9 mouse cellular contexts compared by ENCODE assay signal in the genomic region with DNA sequence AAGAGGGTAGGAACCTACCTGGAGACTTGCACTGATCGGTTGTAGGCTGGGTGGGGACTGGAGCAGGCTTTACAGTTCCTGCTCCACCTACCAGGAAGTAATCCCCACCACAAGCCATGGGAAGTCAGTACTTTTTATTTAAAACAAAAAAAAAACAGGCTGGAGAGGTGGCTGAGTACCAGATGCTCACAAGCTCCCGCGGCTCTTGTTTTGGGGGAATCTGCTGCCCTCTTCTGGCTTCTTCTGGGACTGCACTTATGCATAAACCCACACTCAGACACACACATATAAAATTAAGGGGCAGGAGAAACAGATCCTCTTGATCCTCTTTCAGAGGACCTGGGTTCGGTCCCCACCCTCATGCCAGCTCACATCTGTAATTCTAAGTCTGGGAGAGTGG. TPM values are rescaled to one million over a fixed set of nuclear protein-coding genes. Genes with fewer than 3 reads are reported as not detected.
A peak's percentile ranks its signal among the peaks of the same experiment; 100 is the strongest.
DNase-seq lines count a peak whose midpoint lies in the region; ATAC-seq and TF ChIP-seq lines count a peak whose summit lies in the region.
"Had no signal": no experiment of that assay in that cellular context is flagged by ENCODE, and none has a peak within 500 bp of the region (broad histone marks: within the 10 kb centered on the region; RNA-seq: fewer than 3 reads in every experiment).

No protein-coding gene starts in this region.

- peak; percentile 62 for DNase-seq in forebrain, embryonic 11.5 days (ENCODE audit: low spot score)
- no peak for DNase-seq in forebrain, embryonic 10.5 days (ENCODE audit: extremely low spot score, low spot score)
- DNase-seq in left cerebral cortex, postnatal 4 days = peak; percentile 34
- no peak for DNase-seq in left cerebral cortex, adult 9 months (ENCODE audit: low spot score in 2 of 2)
- peak; percentile 27 for DNase-seq in adrenal gland, postnatal 25 days
- DNase-seq in lung, embryonic 14.5 days = peak; percentile 47
- DNase-seq in yolk sac, embryonic 10.5 days (ENCODE audit: low spot score) = no peak

- no peak overlapping the region for H3K9ac ChIP-seq in forebrain, embryonic 11.5 days (ENCODE audit: low read length)
- no peak overlapping the region for H3K9ac ChIP-seq in lung, embryonic 14.5 days
- H3K9ac ChIP-seq: heart, embryonic 15.5 days had no signal

- 74% methylated on average over 4 of the region's 4 CpGs for WGBS in forebrain, embryonic 11.5 days
- WGBS in forebrain, embryonic 10.5 days = 79% methylated on average over 4 of the region's 4 CpGs
- WGBS in lung, embryonic 14.5 days = 87% methylated on average over 4 of the region's 4 CpGs

- no peak overlapping the region for H3K4me3 ChIP-seq in forebrain, embryonic 11.5 days (ENCODE audit: low read depth, low read length)
- no peak overlapping the region for H3K4me3 ChIP-seq in forebrain, embryonic 10.5 days
- H3K4me3 ChIP-seq in lung, embryonic 14.5 days (ENCODE audit: low read depth, low read length) = no peak overlapping the region
- H3K4me3 ChIP-seq: heart, embryonic 15.5 days had no signal

- no peaks in the 10 kb centered on the region; the same call in 1 of the 2 replicates for H3K9me3 ChIP-seq in forebrain, embryonic 11.5 days (ENCODE audit: control insufficient read depth, low read length)
- peaks cover 5% of the 10 kb centered on the region; the same call in 1 of the 2 replicates for H3K9me3 ChIP-seq in forebrain, embryonic 10.5 days
- peaks cover 4% of the 10 kb centered on the region; the same call in 1 of the 2 replicates for H3K9me3 ChIP-seq in lung, embryonic 14.5 days (ENCODE audit: low read depth, low read length)
- H3K9me3 ChIP-seq: heart, embryonic 15.5 days had no signal

- H3K4me1 ChIP-seq in forebrain, embryonic 11.5 days (replicated peaks; ENCODE audit: control insufficient read depth, insufficient read depth, low read length) = no peaks in the 10 kb centered on the region
- H3K4me1 ChIP-seq in forebrain, embryonic 10.5 days = peaks cover 6% of the 10 kb centered on the region; the same call in 1 of the 2 replicates
- H3K4me1 ChIP-seq in lung, embryonic 14.5 days (ENCODE audit: insufficient read depth) = peaks cover 4% of the 10 kb centered on the region

- H3K36me3 ChIP-seq in forebrain, embryonic 11.5 days (ENCODE audit: control insufficient read depth, insufficient read depth, low read length) = no peaks in the 10 kb centered on the region
- H3K36me3 ChIP-seq in forebrain, embryonic 10.5 days (replicated peaks) = no peaks in the 10 kb centered on the region
- no peaks in the 10 kb centered on the region for H3K36me3 ChIP-seq in lung, embryonic 14.5 days (ENCODE audit: insufficient read depth)
- H3K36me3 ChIP-seq: heart, embryonic 15.5 days had no signal

- H3K4me2 ChIP-seq in forebrain, embryonic 11.5 days (ENCODE audit: low read depth, low read length, severe bottlenecking) = no peak overlapping the region
- H3K4me2 ChIP-seq in lung, embryonic 14.5 days = no peak overlapping the region
- H3K4me2 ChIP-seq: heart, embryonic 15.5 days had no signal

- ATAC-seq in forebrain, embryonic 11.5 days (replicated peaks; ENCODE audit: low FRiP score) = no peak
- ATAC-seq in lung, embryonic 14.5 days (ENCODE audit: insufficient read depth) = no peak
- no peak for ATAC-seq in erythroid progenitor cell, adult 5-6 weeks (replicated peaks; ENCODE audit: low FRiP score, poor library complexity, severe bottlenecking)

- no peaks in the 10 kb centered on the region for H3K27me3 ChIP-seq in forebrain, embryonic 11.5 days (ENCODE audit: control insufficient read depth, insufficient read depth, low read length)
- no peaks in the 10 kb centered on the region for H3K27me3 ChIP-seq in forebrain, embryonic 10.5 days (ENCODE audit: poor library complexity, severe bottlenecking)
- H3K27me3 ChIP-seq in lung, embryonic 14.5 days (ENCODE audit: insufficient read depth, low read length) = no peaks in the 10 kb centered on the region
- H3K27me3 ChIP-seq: heart, embryonic 15.5 days had no signal

- intact Hi-C loops in left cerebral cortex, postnatal 4 days (cut with DNase I) = no loop called here

- H3K27ac ChIP-seq in forebrain, embryonic 11.5 days (ENCODE audit: low read depth, low read length) = no peak overlapping the region
- H3K27ac ChIP-seq in forebrain, embryonic 10.5 days = no peak overlapping the region
- no peak overlapping the region for H3K27ac ChIP-seq in lung, embryonic 14.5 days (ENCODE audit: low read depth)
- H3K27ac ChIP-seq: heart, embryonic 15.5 days had no signal

- TF ChIP-seq CTCF in lung, embryonic 14.5 days (IDR thresholded peaks at IDR 0.05; ENCODE audit: low read depth) = peak; percentile 50

RNA-seq across cellular contexts. Expression of a gene that starts 27.3 kb away (rescaled TPM):
- polyA plus RNA-seq in forebrain, embryonic 11.5 days (2014; fragmentation: Nextera tagmentation; extraction: Ambion mirVana) = 2.2 and 2.6 TPM in 2 replicates
- 0.97 and 1.5 TPM in 2 replicates for polyA plus RNA-seq in forebrain, embryonic 10.5 days (2016; fragmentation: Nextera tagmentation; extraction: Ambion mirVana)
- 1 to 10 TPM in 1 of 2 experiments, under 1 TPM in 1; 0.60 to 1.2 TPM for total RNA-seq in left cerebral cortex, postnatal 4 days (2021)
- not detected in 2 replicates for total RNA-seq in adrenal gland, postnatal 25 days (2021)
- 2.2 and 2.4 TPM in 2 replicates for polyA plus RNA-seq in lung, embryonic 14.5 days (2014; fragmentation: Nextera tagmentation; extraction: Ambion mirVana)
- 3.8 and 6.1 TPM in 2 replicates for total RNA-seq in erythroid progenitor cell, adult 5-6 weeks (2015; ENCODE audit: low replicate concordance)
- total RNA-seq in erythroid progenitor cell, adult 5-6 weeks (2017; ENCODE audit: low replicate concordance) = 4.4 and 4.9 TPM in 2 replicates

RNA-seq across cellular contexts. Expression of a gene that starts 39.4 kb away (rescaled TPM):
- polyA plus RNA-seq in forebrain, embryonic 11.5 days (2014; fragmentation: Nextera tagmentation; extraction: Ambion mirVana) = 46.4 and 49.8 TPM in 2 replicates
- polyA plus RNA-seq in forebrain, embryonic 10.5 days (2016; fragmentation: Nextera tagmentation; extraction: Ambion mirVana) = 59.5 and 65.2 TPM in 2 replicates
- 1 to 10 TPM; 8.3 to 8.5 TPM for total RNA-seq in left cerebral cortex, postnatal 4 days (2021)
- 11.2 and 14.1 TPM in 2 replicates for total RNA-seq in adrenal gland, postnatal 25 days (2021)
- polyA plus RNA-seq in lung, embryonic 14.5 days (2014; fragmentation: Nextera tagmentation; extraction: Ambion mirVana) = 38.3 and 46.3 TPM in 2 replicates
- not detected in 2 replicates for total RNA-seq in erythroid progenitor cell, adult 5-6 weeks (2015; ENCODE audit: low replicate concordance)
- total RNA-seq in erythroid progenitor cell, adult 5-6 weeks (2017; ENCODE audit: low replicate concordance) = under 0.01 TPM in 1 of 2 replicates, not detected in the other

RNA-seq across cellular contexts. Expression of a gene that starts 58.5 kb away (rescaled TPM):
- 153 and 175 TPM in 2 replicates for polyA plus RNA-seq in forebrain, embryonic 11.5 days (2014; fragmentation: Nextera tagmentation; extraction: Ambion mirVana)
- 119 and 121 TPM in 2 replicates for polyA plus RNA-seq in forebrain, embryonic 10.5 days (2016; fragmentation: Nextera tagmentation; extraction: Ambion mirVana)
- 100 to 1,000 TPM; 180 to 191 TPM for total RNA-seq in left cerebral cortex, postnatal 4 days (2021)
- 115 and 155 TPM in 2 replicates for total RNA-seq in adrenal gland, postnatal 25 days (2021)
- 121 and 122 TPM in 2 replicates for polyA plus RNA-seq in lung, embryonic 14.5 days (2014; fragmentation: Nextera tagmentation; extraction: Ambion mirVana)
- 84.0 and 100 TPM in 2 replicates for total RNA-seq in erythroid progenitor cell, adult 5-6 weeks (2015; ENCODE audit: low replicate concordance)
- total RNA-seq in erythroid progenitor cell, adult 5-6 weeks (2017; ENCODE audit: low replicate concordance) = 21.3 and 46.2 TPM in 2 replicates

Comparison
In these comparisons a context has a peak if more than half of its experiments do, and no peak if none do; other contexts are left out.
1. DNase-seq: peak in forebrain, embryonic 11.5 days (single experiment), left cerebral cortex, postnatal 4 days (single experiment), adrenal gland, postnatal 25 days (single experiment) and lung, embryonic 14.5 days (single experiment); none in forebrain, embryonic 10.5 days (single experiment), left cerebral cortex, adult 9 months (0 of 2) and yolk sac, embryonic 10.5 days (single experiment).
2. RNA of a gene that starts 39.4 kb away (total RNA-seq): 11.2 to 14.1 TPM in adrenal gland, postnatal 25 days and 8.3 to 8.5 TPM in left cerebral cortex, postnatal 4 days; under 0.01 TPM in erythroid progenitor cell, adult 5-6 weeks; every median in the first group is over 4 times any median in the second.